Mouse (Mus musculus) liver, embryonic 15.5 days (tissue): Measurements from ENCODE around the gene Gabbr2. TPM values are rescaled to one million over a fixed set of nuclear protein-coding genes. Genes with fewer than 3 reads are reported as not detected.

Experiments used
- ATAC-seq: fragments of 200-750 bp; cut with Nextera tagmentation; 2 replicates; pipeline ENCODE4 v1.8.0; 2017; ENCODE audit warnings: moderate number of reproducible peaks, mild to moderate bottlenecking, moderate library complexity; ENCODE audit not compliant: insufficient read depth
- H3K27ac ChIP-seq: fragments of 300-500 bp; sonication (generic); replicated peaks from 2 replicates; pipeline ENCODE4 v1.5.1; 2015; ENCODE audit warnings: mild to moderate bottlenecking, inconsistent platforms
- H3K27me3 ChIP-seq: fragments of 300-500 bp; sonication (generic); 2 replicates; pipeline ENCODE4 v1.6.1; 2015; ENCODE audit warnings: mild to moderate bottlenecking, inconsistent platforms
- H3K36me3 ChIP-seq: fragments of 300-500 bp; sonication (generic); replicated peaks from 2 replicates; pipeline ENCODE4 v1.6.1; 2015; ENCODE audit warnings: moderate library complexity, mild to moderate bottlenecking, inconsistent platforms
- H3K4me1 ChIP-seq: fragments of 300-500 bp; sonication (generic); replicated peaks from 2 replicates; pipeline ENCODE4 v1.6.1; 2015; ENCODE audit warnings: inconsistent platforms
- H3K4me2 ChIP-seq: fragments of 300-500 bp; sonication (generic); 2 replicates; pipeline ENCODE4 v1.6.1; 2015; ENCODE audit warnings: moderate library complexity, mild to moderate bottlenecking, inconsistent platforms
- H3K4me3 ChIP-seq: fragments of 300-500 bp; sonication (generic); replicated peaks from 2 replicates; pipeline ENCODE4 v1.5.1; 2015; ENCODE audit warnings: mild to moderate bottlenecking, inconsistent platforms
- H3K9ac ChIP-seq: fragments of 300-500 bp; sonication (generic); 2 replicates; pipeline ENCODE4 v1.6.1; 2015; ENCODE audit warnings: moderate library complexity, mild to moderate bottlenecking, inconsistent platforms
- H3K9me3 ChIP-seq: fragments of 300-500 bp; sonication (generic); replicated peaks from 2 replicates; pipeline ENCODE4 v1.6.1; 2016; ENCODE audit warnings: inconsistent platforms
- WGBS: fragments of 180-500 bp; shearing (Covaris S2); methylation state at CpG from one replicate; pipeline ENCODE4 v1.1.7; 2015; ENCODE audit warnings: mixed read lengths; ENCODE audit not compliant: insufficient replicate concordance; 5-methylcytosine and 5-hydroxymethylcytosine counted together
- polyA plus RNA-seq: library from polyadenylated mRNA; unstranded; fragments of >200 nt; fragmentation: Nextera tagmentation; extraction: Ambion mirVana; gene quantifications from 2 replicates; pipeline ENCODE4 v1.2.1, GENCODE M21; 2015

The Gabbr2 gene
- polyA plus RNA-seq, 1 experiment from 2014 or later: 0.02 TPM

DNA sequence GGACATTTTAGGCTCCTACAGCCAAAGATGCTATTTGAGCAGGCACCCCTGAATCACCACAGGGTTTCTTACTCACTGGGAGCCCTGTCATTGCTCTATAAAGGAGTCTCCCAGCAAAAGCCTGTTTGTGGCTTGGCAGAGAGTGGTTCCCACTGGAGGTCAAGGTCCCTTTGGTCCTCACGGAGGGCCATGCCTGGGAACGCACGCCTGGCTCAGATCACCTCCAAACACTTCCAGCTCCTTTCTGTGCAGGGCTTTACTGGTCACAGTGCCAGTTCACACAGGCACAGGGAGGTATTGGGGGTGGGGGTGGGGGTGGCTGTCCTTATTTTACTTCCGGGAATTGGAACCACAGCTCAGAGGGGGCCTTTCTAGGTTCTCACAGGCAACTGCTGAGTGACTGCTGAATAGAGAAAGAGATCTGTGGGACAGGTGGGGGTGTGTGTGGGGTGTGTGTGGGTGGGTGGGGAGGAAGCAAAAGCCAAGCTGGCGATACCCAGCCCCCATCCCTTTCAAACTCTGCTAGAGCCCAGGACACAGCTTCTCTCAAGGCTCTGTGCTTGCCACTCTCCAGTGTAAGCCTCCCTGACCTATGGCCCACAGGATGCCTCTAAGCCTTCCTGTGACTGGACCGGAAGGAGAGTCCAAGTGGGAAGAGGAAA, 146.6 kb downstream of the Gabbr2 start:
- Histone ChIP-seq H3K27me3 (peaks cover 12% of the 10 kb centered on the region; the same call in 1 of the 2 replicates), H3K4me2 (no peak overlapping the region), H3K9ac (no peak overlapping the region), H3K4me3 (no peak overlapping the region), H3K4me1 (no peaks in the 10 kb centered on the region), H3K27ac (no peak overlapping the region), H3K36me3 (no peaks in the 10 kb centered on the region), H3K9me3 (0 out of 2 replicates have a peak, but pooled peaks cover 4% of the 10 kb centered on the region)
- no peak for ATAC-seq
- 62% methylated on average over 6 of the region's 6 CpGs for WGBS

- WGBS: 72% methylated on average over 5 of the region's 5 CpGs
- ATAC-seq: no peak
- H3K27ac ChIP-seq: no peak overlapping the region
These were observed 147.1 kb downstream of the Gabbr2 start for GRCm38 (mm10) chr4:46844567-46844966.

GRCm38 (mm10) chr4:46842596-46842995, 149.1 kb downstream of the Gabbr2 start:
- H3K36me3 ChIP-seq: no peaks in the 10 kb centered on the region
- WGBS: 86% methylated on average over 7 of the region's 7 CpGs

More at GRCm38 (mm10) chr4:46844567-46844966, 147.1 kb downstream of the Gabbr2 start:
- Histone ChIP-seq H3K4me3 (no peak overlapping the region), H3K27me3 (peaks cover 14% of the 10 kb centered on the region; the same call in 1 of the 2 replicates), H3K36me3 (no peaks in the 10 kb centered on the region), H3K9me3 (0 out of 2 replicates have a peak, but pooled peaks cover 4% of the 10 kb centered on the region), H3K4me1 (no peaks in the 10 kb centered on the region), H3K9ac (no peak overlapping the region), H3K4me2 (no peak overlapping the region)

DNA sequence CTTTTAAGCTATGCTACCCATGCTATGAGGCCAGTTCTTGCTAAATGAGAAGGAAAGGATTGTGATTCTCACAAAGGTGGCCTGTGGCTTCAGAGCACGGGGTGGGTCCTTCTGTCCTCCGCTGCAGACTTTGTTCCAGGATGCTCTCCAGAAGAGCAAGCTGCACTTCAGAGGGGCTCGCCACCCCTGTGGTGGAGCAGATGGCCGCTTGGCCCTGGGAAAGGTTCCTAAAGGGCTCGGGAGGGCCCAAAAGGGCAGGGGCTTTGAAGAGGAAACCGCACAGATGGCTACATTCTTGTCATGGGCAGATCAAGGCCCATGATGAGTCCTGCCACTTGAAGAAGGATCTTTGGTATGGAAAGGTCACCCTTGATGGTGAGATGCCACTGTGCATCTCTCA, 151.5 kb downstream of the Gabbr2 start:
- Histone ChIP-seq H3K27ac (no peak overlapping the region), H3K27me3 (peaks cover 14% of the 10 kb centered on the region; the same call in 1 of the 2 replicates), H3K4me3 (no peak overlapping the region), H3K4me2 (no peak overlapping the region), H3K9me3 (no peaks in the 10 kb centered on the region), H3K9ac (no peak overlapping the region), H3K36me3 (no peaks in the 10 kb centered on the region), H3K4me1 (peaks cover 25% of the 10 kb centered on the region)
- ATAC-seq: no peak
- 68% methylated on average over 6 of the region's 6 CpGs for WGBS

More at GRCm38 (mm10) chr4:46842596-46842995, 149.1 kb downstream of the Gabbr2 start:
- Histone ChIP-seq H3K4me3 (no peak overlapping the region), H3K27me3 (peaks cover 14% of the 10 kb centered on the region; the same call in 1 of the 2 replicates), H3K9me3 (no peaks in the 10 kb centered on the region), H3K27ac (no peak overlapping the region), H3K4me1 (peaks cover 6% of the 10 kb centered on the region; the same call in 1 of the 2 replicates), H3K9ac (no peak overlapping the region), H3K4me2 (no peak overlapping the region)
- ATAC-seq: no peak

DNA sequence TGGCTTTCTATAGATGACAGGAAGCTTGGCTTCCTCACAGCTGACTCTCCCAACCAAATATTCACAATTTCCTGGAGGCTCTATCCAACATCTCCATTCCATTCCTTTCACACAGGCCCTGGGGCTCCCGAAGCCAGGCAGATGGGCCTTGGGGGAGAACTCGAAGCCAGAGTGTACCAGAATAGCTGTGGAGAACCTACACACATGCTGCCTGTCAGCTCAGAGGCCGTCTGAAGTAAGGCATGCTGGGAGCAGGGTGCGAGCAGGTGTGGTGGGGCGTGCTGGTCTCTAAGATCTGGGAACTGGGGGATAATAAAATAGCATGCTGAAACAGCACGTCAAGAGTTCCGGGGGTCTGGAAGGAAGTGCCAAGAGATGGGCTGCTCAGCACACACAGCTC, 154.3 kb downstream of the Gabbr2 start:
- H3K9ac ChIP-seq: no peak overlapping the region
- no peak overlapping the region for H3K4me3 ChIP-seq
- H3K4me1 ChIP-seq: peaks cover 38% of the 10 kb centered on the region
- H3K4me2 ChIP-seq: no peak overlapping the region
- H3K36me3 ChIP-seq: no peaks in the 10 kb centered on the region
- WGBS: 64% methylated on average over 7 of the region's 7 CpGs
- H3K27ac ChIP-seq: no peak overlapping the region
- ATAC-seq: no peak
- H3K27me3 ChIP-seq: peaks cover 14% of the 10 kb centered on the region; the same call in 1 of the 2 replicates
- H3K9me3 ChIP-seq: no peaks in the 10 kb centered on the region

DNA sequence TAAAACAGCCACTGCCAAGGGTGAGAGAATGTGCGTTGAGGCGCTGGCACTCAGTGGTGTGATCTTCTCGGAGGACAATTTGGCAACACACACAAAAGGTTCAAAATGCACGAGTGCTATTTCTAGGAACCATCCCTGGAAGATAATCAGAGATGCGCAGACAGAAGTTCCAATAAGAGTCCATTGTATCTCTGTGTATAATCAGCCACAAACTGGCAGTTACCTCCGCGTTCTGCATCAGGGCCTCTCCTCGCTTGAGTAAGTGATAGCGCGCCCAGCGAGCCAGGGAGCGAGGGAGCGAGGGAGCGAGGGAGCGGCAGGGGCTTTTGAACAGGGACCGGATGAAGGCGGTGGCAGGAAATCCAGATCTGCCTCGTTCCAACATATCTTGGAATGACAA, 155.6 kb downstream of the Gabbr2 start:
- no peak overlapping the region for H3K4me3 ChIP-seq
- H3K4me1 ChIP-seq: peaks cover 39% of the 10 kb centered on the region
- H3K9ac ChIP-seq: no peak overlapping the region; the same call in 1 of the 2 replicates
- no peaks in the 10 kb centered on the region for H3K9me3 ChIP-seq
- peaks cover 5% of the 10 kb centered on the region; the same call in 1 of the 2 replicates for H3K27me3 ChIP-seq
- no peaks in the 10 kb centered on the region for H3K36me3 ChIP-seq
- peak; percentile 71 for ATAC-seq
- peak overlapping the region; percentile 52; the same call in 1 of the 2 replicates for H3K27ac ChIP-seq
- WGBS: 29% methylated on average over 18 of the region's 18 CpGs
- H3K4me2 ChIP-seq: peak overlapping the region; percentile 30; the same call in 1 of the 2 replicates

DNA sequence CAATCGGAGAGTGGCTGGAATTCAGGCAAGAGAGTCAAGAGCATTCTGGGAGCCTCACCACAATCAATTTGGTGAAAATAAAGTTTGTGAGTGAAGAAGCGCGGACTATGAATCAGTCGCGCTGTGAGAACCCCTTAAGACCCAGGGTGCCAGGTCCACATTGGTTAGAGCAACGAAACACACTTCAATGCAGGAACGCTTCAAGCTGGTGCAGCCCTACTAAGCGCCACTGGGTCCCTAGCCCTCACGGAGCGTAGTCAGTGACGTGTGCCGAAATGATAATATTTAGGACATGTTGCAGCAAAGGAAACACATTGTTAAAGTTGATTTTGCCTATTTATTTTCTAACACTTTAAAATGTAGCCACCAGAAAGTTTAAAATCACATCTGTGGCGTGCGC, 156.6 kb downstream of the Gabbr2 start:
- Histone ChIP-seq H3K9ac (no peak overlapping the region), H3K27ac (no peak overlapping the region), H3K4me2 (no peak overlapping the region), H3K4me1 (peaks cover 39% of the 10 kb centered on the region), H3K27me3 (peaks cover 1% of the 10 kb centered on the region; the same call in 1 of the 2 replicates), H3K36me3 (no peaks in the 10 kb centered on the region), H3K9me3 (no peaks in the 10 kb centered on the region), H3K4me3 (no peak overlapping the region)
- no peak for ATAC-seq
- WGBS: 91% methylated on average over 14 of the region's 14 CpGs

- peak; percentile 64 for ATAC-seq
- no peaks in the 10 kb centered on the region for H3K9me3 ChIP-seq
- H3K4me3 ChIP-seq: no peak overlapping the region
- H3K27ac ChIP-seq: 0 out of 2 replicates have a peak overlapping the region, but pooled peaks have one; percentile 6
- peaks cover 36% of the 10 kb centered on the region for H3K4me1 ChIP-seq
- no peaks in the 10 kb centered on the region; the same call in 1 of the 2 replicates for H3K27me3 ChIP-seq
- peak overlapping the region; percentile 34 for H3K4me2 ChIP-seq
- 40% methylated on average over 12 of the region's 12 CpGs for WGBS
- no peak overlapping the region for H3K9ac ChIP-seq
- no peaks in the 10 kb centered on the region for H3K36me3 ChIP-seq
These were observed 158.7 kb downstream of the Gabbr2 start for GRCm38 (mm10) chr4:46832834-46833544.

- Histone ChIP-seq H3K27me3 (peaks cover 4% of the 10 kb centered on the region; the same call in 1 of the 2 replicates), H3K36me3 (no peaks in the 10 kb centered on the region), H3K9me3 (no peaks in the 10 kb centered on the region), H3K4me2 (no peak overlapping the region), H3K4me1 (peaks cover 20% of the 10 kb centered on the region; the same call in 1 of the 2 replicates), H3K4me3 (no peak overlapping the region), H3K9ac (no peak overlapping the region), H3K27ac (no peak overlapping the region)
- WGBS: 6% methylated on average over 2 of the region's 2 CpGs
- no peak for ATAC-seq
These were observed 162.0 kb downstream of the Gabbr2 start for GRCm38 (mm10) chr4:46829656-46830055.

GRCm38 (mm10) chr4:46828141-46828571, 163.5 kb downstream of the Gabbr2 start:
- H3K4me3 ChIP-seq: no peak overlapping the region
- no peak overlapping the region for H3K27ac ChIP-seq
- WGBS: 74% methylated on average over 5 of the region's 5 CpGs
- no peaks in the 10 kb centered on the region for H3K36me3 ChIP-seq
- ATAC-seq: no peak
- H3K4me2 ChIP-seq: no peak overlapping the region
- H3K9me3 ChIP-seq: no peaks in the 10 kb centered on the region
- H3K4me1 ChIP-seq: peaks cover 14% of the 10 kb centered on the region; the same call in 1 of the 2 replicates
- no peak overlapping the region for H3K9ac ChIP-seq
- peaks cover 4% of the 10 kb centered on the region; the same call in 1 of the 2 replicates for H3K27me3 ChIP-seq

GRCm38 (mm10) chr4:46827471-46827870, 164.2 kb downstream of the Gabbr2 start:
- Histone ChIP-seq H3K4me3 (no peak overlapping the region), H3K9ac (no peak overlapping the region), H3K27me3 (peaks cover 7% of the 10 kb centered on the region), H3K27ac (no peak overlapping the region), H3K4me1 (peaks cover 8% of the 10 kb centered on the region; the same call in 1 of the 2 replicates), H3K36me3 (no peaks in the 10 kb centered on the region), H3K4me2 (no peak overlapping the region), H3K9me3 (no peaks in the 10 kb centered on the region)
- ATAC-seq: no peak
- WGBS: 70% methylated on average over 9 of the region's 9 CpGs
